Mouse (Mus musculus) liver, postnatal 0 days (tissue): ENCODE data around the gene Pkdcc.

Experiments
- CTCF ChIP-seq: sonication (generic); IDR thresholded peaks from 2 replicates; pipeline ENCODE4 v1.5.1; 2016; ENCODE audit warnings: antibody characterized with exemption, low read depth
- EP300 ChIP-seq: IDR thresholded peaks from 2 replicates; pipeline ENCODE4 v1.6.1; 2016; ENCODE audit warnings: antibody characterized with exemption, low read depth, mild to moderate bottlenecking

GRCm38 (mm10) chr17:83181086-83181485 is 34.0 kb upstream of the Pkdcc start:
- TF ChIP-seq CTCF (no peak), EP300 (no peak)
